Mouse (Mus musculus): Measurements from ENCODE around the gene Lima1.
A peak's percentile ranks its signal among the peaks of the same experiment; 100 is the strongest.
"Not testable (repeated sequence)": the region's sequence is repeated elsewhere in the genome, so short reads cannot be mapped to it uniquely, and the experiment has no call there.

The Lima1 gene

GRCm38 (mm10) chr15:99875334-99875869 lies at the start of gene Lima1:
TSS of gene Lima1 (minus strand) at chr15:99875456.
- ATAC-seq (ENCODE audit: insufficient number of reproducible peaks, low FRiP score, low TSS enrichment), result peak; percentile 93

GRCm38 (mm10) chr15:99919601-99920158 lies 44.4 kb upstream of the Lima1 start:
- no peak for ATAC-seq (ENCODE audit: insufficient number of reproducible peaks, low FRiP score, low TSS enrichment)

GRCm38 (mm10) chr15:99917264-99917663 lies 42.0 kb upstream of the Lima1 start:
- ATAC-seq (ENCODE audit: insufficient number of reproducible peaks, low FRiP score, low TSS enrichment), result no peak

- ATAC-seq (ENCODE audit: insufficient number of reproducible peaks, low FRiP score, low TSS enrichment), result no peak
These were observed 39.4 kb upstream of the Lima1 start for GRCm38 (mm10) chr15:99914613-99915012.

GRCm38 (mm10) chr15:99911785-99912184 lies 36.5 kb upstream of the Lima1 start:
- ATAC-seq (ENCODE audit: insufficient number of reproducible peaks, low FRiP score, low TSS enrichment), result no peak

GRCm38 (mm10) chr15:99909339-99909996 lies 34.2 kb upstream of the Lima1 start:
- not testable (repeated sequence) for ATAC-seq (ENCODE audit: insufficient number of reproducible peaks, low FRiP score, low TSS enrichment)

- no peak for ATAC-seq (ENCODE audit: insufficient number of reproducible peaks, low FRiP score, low TSS enrichment)
These were observed 32.3 kb upstream of the Lima1 start for GRCm38 (mm10) chr15:99907514-99907913.

- no peak for ATAC-seq (ENCODE audit: insufficient number of reproducible peaks, low FRiP score, low TSS enrichment)
These were observed 31.8 kb upstream of the Lima1 start for GRCm38 (mm10) chr15:99907041-99907440.

- no peak for ATAC-seq (ENCODE audit: insufficient number of reproducible peaks, low FRiP score, low TSS enrichment)
These were observed 29.6 kb upstream of the Lima1 start for GRCm38 (mm10) chr15:99904841-99905240.

- no peak for ATAC-seq (ENCODE audit: insufficient number of reproducible peaks, low FRiP score, low TSS enrichment)
These were observed 29.1 kb upstream of the Lima1 start for GRCm38 (mm10) chr15:99904333-99904732.

GRCm38 (mm10) chr15:99903227-99903626 lies 28.0 kb upstream of the Lima1 start:
- no peak for ATAC-seq (ENCODE audit: insufficient number of reproducible peaks, low FRiP score, low TSS enrichment)

- ATAC-seq (ENCODE audit: insufficient number of reproducible peaks, low FRiP score, low TSS enrichment), result no peak
These were observed 27.5 kb upstream of the Lima1 start for GRCm38 (mm10) chr15:99902786-99903185.

- ATAC-seq (ENCODE audit: insufficient number of reproducible peaks, low FRiP score, low TSS enrichment), result no peak
These were observed 21.4 kb upstream of the Lima1 start for GRCm38 (mm10) chr15:99896621-99897020.

- no peak for ATAC-seq (ENCODE audit: insufficient number of reproducible peaks, low FRiP score, low TSS enrichment)
These were observed 16.1 kb upstream of the Lima1 start for GRCm38 (mm10) chr15:99891355-99891754.

- ATAC-seq (ENCODE audit: insufficient number of reproducible peaks, low FRiP score, low TSS enrichment), result no peak
These were observed 15.4 kb upstream of the Lima1 start for GRCm38 (mm10) chr15:99890412-99891236.

GRCm38 (mm10) chr15:99889275-99889874 lies 14.1 kb upstream of the Lima1 start:
- no peak for ATAC-seq (ENCODE audit: insufficient number of reproducible peaks, low FRiP score, low TSS enrichment)

GRCm38 (mm10) chr15:99887130-99887529 lies 11.9 kb upstream of the Lima1 start:
- ATAC-seq (ENCODE audit: insufficient number of reproducible peaks, low FRiP score, low TSS enrichment), result not testable (repeated sequence)

- no peak for ATAC-seq (ENCODE audit: insufficient number of reproducible peaks, low FRiP score, low TSS enrichment)
These were observed 8.8 kb upstream of the Lima1 start for GRCm38 (mm10) chr15:99884038-99884437.

GRCm38 (mm10) chr15:99878541-99878940 lies 3.3 kb upstream of the Lima1 start:
- ATAC-seq (ENCODE audit: insufficient number of reproducible peaks, low FRiP score, low TSS enrichment), result no peak

GRCm38 (mm10) chr15:99874612-99875333 lies 483 bp downstream of the Lima1 start:
- ATAC-seq (ENCODE audit: insufficient number of reproducible peaks, low FRiP score, low TSS enrichment), result peak; percentile 36; the same call in 1 of the 2 replicates
